In genomic region chr5:142811870-142812443, GRCm38 (mm10) we compare ENCODE assay signal across 8 mouse cellular contexts. TPM values are rescaled to one million over a fixed set of nuclear protein-coding genes. Genes with fewer than 3 reads are reported as not detected.
DNase-seq lines count a peak whose midpoint lies in the region; ATAC-seq and TF ChIP-seq lines count a peak whose summit lies in the region.

No protein-coding gene starts in this region.

- no peak for TF ChIP-seq POLR2A in thymus, adult 2 months (IDR thresholded peaks at IDR 0.05; ENCODE audit: control insufficient read depth, extremely low read depth, insufficient read depth, low read length, poor library complexity)

- H3K27me3 ChIP-seq in heart, embryonic 13.5 days (replicated peaks): no peaks in the 10 kb centered on the region
- H3K27me3 ChIP-seq in forebrain, embryonic 13.5 days: no peaks in the 10 kb centered on the region
- no peaks in the 10 kb centered on the region for H3K27me3 ChIP-seq in kidney, embryonic 16.5 days (ENCODE audit: insufficient read depth, low read length)
- H3K27me3 ChIP-seq in neural tube, embryonic 13.5 days: no peaks in the 10 kb centered on the region
- peaks cover 21% of the 10 kb centered on the region for H3K27me3 ChIP-seq in thymus, adult 2 months (ENCODE audit: control insufficient read depth, insufficient read depth, low read length)

- peak overlapping the region; percentile 100 for H3K9ac ChIP-seq in heart, embryonic 13.5 days
- peak overlapping the region; percentile 100 for H3K9ac ChIP-seq in forebrain, embryonic 13.5 days
- peak overlapping the region; percentile 40; the same call in 1 of the 2 replicates for H3K9ac ChIP-seq in kidney, embryonic 16.5 days (replicated peaks; ENCODE audit: low read length)
- H3K9ac ChIP-seq in neural tube, embryonic 13.5 days: peak overlapping the region; percentile 99

- TF ChIP-seq CTCF in thymus, adult 2 months (IDR thresholded peaks at IDR 0.05; ENCODE audit: borderline replicate concordance, control insufficient read depth, extremely low read depth, insufficient read depth, low read length, poor library complexity): no peak

- H3K9me3 ChIP-seq in heart, embryonic 13.5 days: no peaks in the 10 kb centered on the region
- no peaks in the 10 kb centered on the region for H3K9me3 ChIP-seq in forebrain, embryonic 13.5 days (replicated peaks)
- H3K9me3 ChIP-seq in kidney, embryonic 16.5 days (ENCODE audit: low read length): no peaks in the 10 kb centered on the region
- no peaks in the 10 kb centered on the region for H3K9me3 ChIP-seq in neural tube, embryonic 13.5 days

- H3K4me1 ChIP-seq in heart, embryonic 13.5 days: peaks cover 54% of the 10 kb centered on the region
- peaks cover 46% of the 10 kb centered on the region for H3K4me1 ChIP-seq in forebrain, embryonic 13.5 days
- peaks cover 29% of the 10 kb centered on the region for H3K4me1 ChIP-seq in kidney, embryonic 16.5 days (ENCODE audit: insufficient read depth, low read length)
- H3K4me1 ChIP-seq in neural tube, embryonic 13.5 days (replicated peaks): peaks cover 49% of the 10 kb centered on the region
- peaks cover 16% of the 10 kb centered on the region for H3K4me1 ChIP-seq in thymus, adult 2 months (replicated peaks; ENCODE audit: control insufficient read depth, insufficient read depth, low read length)

- peak overlapping the region; percentile 94; the same call in 1 of the 2 replicates for H3K4me3 ChIP-seq in heart, embryonic 13.5 days
- peak overlapping the region; percentile 99 for H3K4me3 ChIP-seq in forebrain, embryonic 13.5 days
- H3K4me3 ChIP-seq in kidney, embryonic 16.5 days (ENCODE audit: low read length): no peak overlapping the region
- H3K4me3 ChIP-seq in neural tube, embryonic 13.5 days: peak overlapping the region; percentile 97
- H3K4me3 ChIP-seq in thymus, adult 2 months (ENCODE audit: control insufficient read depth, insufficient read depth, low read length): no peak overlapping the region

- 42% methylated on average over 8 of the region's 8 CpGs for WGBS in heart, embryonic 13.5 days
- WGBS in forebrain, embryonic 13.5 days: 15% methylated on average over 8 of the region's 8 CpGs
- WGBS in kidney, embryonic 16.5 days: 46% methylated on average over 8 of the region's 8 CpGs
- 29% methylated on average over 8 of the region's 8 CpGs for WGBS in neural tube, embryonic 13.5 days
- WGBS in thymus, adult 2 months: 92% methylated on average over 8 of the region's 8 CpGs

- no peak for DNase-seq in heart, adult 11 months
- no peak for DNase-seq in thymus, postnatal 36 days
- no peak for DNase-seq in thymus, adult 2 months
- no peak for DNase-seq in right cerebral cortex, postnatal 14 days

- no peak overlapping the region for H3K27ac ChIP-seq in heart, embryonic 13.5 days (replicated peaks)
- H3K27ac ChIP-seq in forebrain, embryonic 13.5 days: peak overlapping the region; percentile 100
- no peak overlapping the region for H3K27ac ChIP-seq in kidney, embryonic 16.5 days (ENCODE audit: low read length)
- H3K27ac ChIP-seq in neural tube, embryonic 13.5 days (replicated peaks): peak overlapping the region; percentile 100; the same call in 1 of the 2 replicates
- no peak overlapping the region for H3K27ac ChIP-seq in thymus, adult 2 months (ENCODE audit: control insufficient read depth, insufficient read depth, low read length)

- H3K4me2 ChIP-seq in heart, embryonic 13.5 days: peak overlapping the region; percentile 92
- H3K4me2 ChIP-seq in forebrain, embryonic 13.5 days: peak overlapping the region; percentile 98
- peak overlapping the region; percentile 94 for H3K4me2 ChIP-seq in kidney, embryonic 16.5 days (replicated peaks; ENCODE audit: low read depth, low read length)
- H3K4me2 ChIP-seq in neural tube, embryonic 13.5 days: peak overlapping the region; percentile 99

- ATAC-seq in heart, embryonic 13.5 days (ENCODE audit: extremely low read depth, insufficient number of reproducible peaks, low FRiP score, low TSS enrichment): no peak
- no peak for ATAC-seq in forebrain, embryonic 13.5 days
- no peak for ATAC-seq in kidney, embryonic 16.5 days (ENCODE audit: low FRiP score, low TSS enrichment)
- no peak for ATAC-seq in neural tube, embryonic 13.5 days (ENCODE audit: low read depth)

- peaks cover 40% of the 10 kb centered on the region for H3K36me3 ChIP-seq in heart, embryonic 13.5 days
- peaks cover 51% of the 10 kb centered on the region for H3K36me3 ChIP-seq in forebrain, embryonic 13.5 days (ENCODE audit: poor library complexity, severe bottlenecking)
- peaks cover 22% of the 10 kb centered on the region for H3K36me3 ChIP-seq in kidney, embryonic 16.5 days (ENCODE audit: insufficient read depth, low read length)
- peaks cover 41% of the 10 kb centered on the region for H3K36me3 ChIP-seq in neural tube, embryonic 13.5 days
- no peaks in the 10 kb centered on the region for H3K36me3 ChIP-seq in thymus, adult 2 months (ENCODE audit: control insufficient read depth, insufficient read depth, low read length)

RNA-seq across cellular contexts. Expression of gene Tnrc18, which starts 5.5 kb away (rescaled TPM):
- polyA plus RNA-seq in heart, embryonic 13.5 days (2015; fragmentation: Nextera tagmentation; extraction: Ambion mirVana): 15.9 and 18.6 TPM in 2 replicates
- 34.7 and 35.9 TPM in 2 replicates for polyA plus RNA-seq in forebrain, embryonic 13.5 days (2015; fragmentation: Nextera tagmentation; extraction: Ambion mirVana)
- polyA plus RNA-seq in kidney, embryonic 16.5 days (2015; fragmentation: Nextera tagmentation; extraction: Ambion mirVana): 18.2 and 20.6 TPM in 2 replicates
- polyA plus RNA-seq in neural tube, embryonic 13.5 days (2015; fragmentation: Nextera tagmentation; extraction: Ambion mirVana): 30.3 and 31.1 TPM in 2 replicates
- polyA plus RNA-seq in thymus, adult 2 months (2012; rRNA removed): 48.6 and 56.9 TPM in 2 replicates

Comparison
In these comparisons a context has a peak if more than half of its experiments do, and no peak if none do; other contexts are left out.
1. H3K27ac ChIP-seq: peak in forebrain, embryonic 13.5 days (single experiment) and neural tube, embryonic 13.5 days (single experiment); none in heart, embryonic 13.5 days (single experiment), kidney, embryonic 16.5 days (single experiment) and thymus, adult 2 months (single experiment).
2. H3K4me3 ChIP-seq: peak in heart, embryonic 13.5 days (single experiment), forebrain, embryonic 13.5 days (single experiment) and neural tube, embryonic 13.5 days (single experiment); none in kidney, embryonic 16.5 days (single experiment) and thymus, adult 2 months (single experiment).
3. H3K9ac ChIP-seq: peak in every context shown above with its lines; median percentile 100 in heart, embryonic 13.5 days; 100 in forebrain, embryonic 13.5 days; 99 in neural tube, embryonic 13.5 days; 40 in kidney, embryonic 16.5 days.
4. Peak in every context shown above with its lines, with median percentiles within 50 percentile points of each other: H3K4me2 ChIP-seq.